Mouse (Mus musculus) spleen, adult 2 months (tissue): ENCODE results near the gene Ldb1.

Source experiments
- CTCF ChIP-seq: fragments of 200-500 bp; IDR thresholded peaks from 2 replicates; pipeline ENCODE4 v1.5.1; 2011; ENCODE audit warnings: mild to moderate bottlenecking, inconsistent platforms; ENCODE audit not compliant: insufficient read depth, insufficient read length, insufficient replicate concordance; ENCODE audit errors: extremely low read depth
- POLR2A ChIP-seq: fragments of 200-500 bp; IDR thresholded peaks from 2 replicates; pipeline ENCODE4 v1.6.1; 2011; ENCODE audit warnings: low read depth, low read length, inconsistent platforms

- TF ChIP-seq CTCF (no peak), POLR2A (no peak)
Observed at GRCm38 (mm10) chr19:46073285-46073684, 28.3 kb upstream of the Ldb1 start.
